Mouse (Mus musculus): Measurements from ENCODE around the gene Lrrtm4. TPM values are rescaled to one million over a fixed set of nuclear protein-coding genes. Genes with fewer than 3 reads are reported as not detected.

The Lrrtm4 gene
- total RNA-seq, 1 experiment = not detected

DNA sequence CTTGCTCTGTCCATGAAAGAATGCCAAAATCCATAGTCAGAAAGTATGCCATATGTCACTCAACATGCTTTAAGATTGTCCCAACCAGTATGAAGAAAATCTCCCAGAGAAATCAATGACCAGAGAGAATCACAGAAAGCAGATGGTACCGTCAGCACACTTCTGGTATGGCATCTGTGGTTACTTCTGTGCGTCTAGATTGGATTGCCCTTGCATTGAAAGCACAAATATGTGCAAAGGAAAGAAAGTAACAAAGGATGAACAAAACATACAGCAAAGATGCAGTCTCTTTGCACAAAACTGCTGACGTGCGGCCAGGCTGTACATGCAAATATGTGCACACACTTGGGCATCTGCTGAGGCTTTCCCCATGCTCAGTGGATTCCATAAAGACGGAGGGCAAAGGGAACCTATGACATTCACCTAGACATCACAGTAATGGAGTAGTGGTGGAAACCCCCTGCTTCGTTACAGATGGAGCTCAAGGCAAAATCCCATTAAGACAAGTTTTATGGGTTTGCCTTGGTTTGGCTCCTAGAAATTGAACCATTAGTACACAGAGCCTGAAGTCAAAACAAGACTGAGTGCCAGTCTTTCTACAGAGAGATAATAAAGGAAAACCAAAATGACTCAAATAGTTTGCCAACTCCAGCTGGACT is 604.1 kb downstream of the Lrrtm4 start:
- Histone ChIP-seq H3K27ac (ENCODE audit: insufficient read depth, low read depth, low read length, poor library complexity, severe bottlenecking) (no peak overlapping the region), H3K4me3 (ENCODE audit: insufficient read depth in 1 of 2, low read depth in 1 of 2, low read length in 2 of 2, poor library complexity in 1 of 2, severe bottlenecking in 1 of 2) (no peak overlapping the region), H3K36me3 (ENCODE audit: control insufficient read depth, insufficient read depth, low read length, poor library complexity, severe bottlenecking) (no peaks in the 10 kb centered on the region), H3K9ac (ENCODE audit: insufficient read depth, low read depth, low read length, poor library complexity, severe bottlenecking) (no peak overlapping the region), H3K4me1 (ENCODE audit: control insufficient read depth in 2 of 2, insufficient read depth in 2 of 2, low read length in 2 of 2, poor library complexity in 1 of 2) (no peaks in the 10 kb centered on the region), H3K9me3 (ENCODE audit: control insufficient read depth, insufficient read depth, low read depth, low read length) (no peaks in the 10 kb centered on the region)
- in situ Hi-C loops (cut with MboI; ENCODE audit: low sequenced_read_pairs in 2 of 2, unreplicated experiment in 2 of 2) = no loop called here
- no peak for TF ChIP-seq CHD2 (IDR thresholded peaks at IDR 0.05; ENCODE audit: low read depth, low read length)
- TF ChIP-seq MAFK (IDR thresholded peaks at IDR 0.05; ENCODE audit: insufficient read depth, low read depth, low read length) = no peak
- no peak for TF ChIP-seq ZC3H11A (IDR thresholded peaks at IDR 0.05; ENCODE audit: borderline replicate concordance, low read depth, low read length)
- TF ChIP-seq HCFC1 (IDR thresholded peaks at IDR 0.05; ENCODE audit: borderline replicate concordance, insufficient read depth, low read length) = no peak
- DNase-seq (ENCODE audit: low read depth, low spot score) = no peak

DNA sequence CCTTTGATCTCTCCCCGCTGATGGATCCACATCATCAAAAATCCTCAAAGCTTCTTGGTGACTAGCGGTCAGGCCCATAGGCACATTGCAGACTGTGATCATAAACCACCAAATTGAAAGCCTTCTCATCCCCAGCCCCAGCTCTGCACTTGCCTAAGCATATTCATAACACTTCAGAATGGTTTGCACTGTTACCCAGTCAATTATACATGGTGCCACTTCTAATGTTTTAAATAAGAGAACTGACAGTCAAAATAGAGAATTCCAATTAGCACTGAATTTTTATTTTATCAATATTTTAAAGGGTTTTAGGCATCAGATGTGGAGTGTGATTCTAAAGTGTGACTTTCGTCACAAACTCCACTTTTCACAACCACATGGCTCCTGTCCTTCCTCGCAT is 606.8 kb downstream of the Lrrtm4 start:
- in situ Hi-C loops (cut with MboI; ENCODE audit: low sequenced_read_pairs in 2 of 2, unreplicated experiment in 2 of 2) = no loop called here
- no peak for DNase-seq (ENCODE audit: low read depth, low spot score)
- Histone ChIP-seq H3K27ac (ENCODE audit: insufficient read depth, low read depth, low read length, poor library complexity, severe bottlenecking) (no peak overlapping the region), H3K36me3 (ENCODE audit: control insufficient read depth, insufficient read depth, low read length, poor library complexity, severe bottlenecking) (no peaks in the 10 kb centered on the region), H3K4me1 (ENCODE audit: control insufficient read depth in 2 of 2, insufficient read depth in 2 of 2, low read length in 2 of 2, poor library complexity in 1 of 2) (no peaks in the 10 kb centered on the region), H3K4me3 (ENCODE audit: insufficient read depth in 1 of 2, low read depth in 1 of 2, low read length in 2 of 2, poor library complexity in 1 of 2, severe bottlenecking in 1 of 2) (no peak overlapping the region), H3K9ac (ENCODE audit: insufficient read depth, low read depth, low read length, poor library complexity, severe bottlenecking) (no peak overlapping the region), H3K9me3 (ENCODE audit: control insufficient read depth, insufficient read depth, low read depth, low read length) (no peaks in the 10 kb centered on the region)
- TF ChIP-seq ZNF384 (IDR thresholded peaks at IDR 0.05; ENCODE audit: low read depth, low read length) (no peak), ZC3H11A (IDR thresholded peaks at IDR 0.05; ENCODE audit: borderline replicate concordance, low read depth, low read length) (no peak), CHD2 (IDR thresholded peaks at IDR 0.05; ENCODE audit: low read depth, low read length) (no peak), MAFK (IDR thresholded peaks at IDR 0.05; ENCODE audit: insufficient read depth, low read depth, low read length) (no peak), HCFC1 (IDR thresholded peaks at IDR 0.05; ENCODE audit: borderline replicate concordance, insufficient read depth, low read length) (no peak)

DNA sequence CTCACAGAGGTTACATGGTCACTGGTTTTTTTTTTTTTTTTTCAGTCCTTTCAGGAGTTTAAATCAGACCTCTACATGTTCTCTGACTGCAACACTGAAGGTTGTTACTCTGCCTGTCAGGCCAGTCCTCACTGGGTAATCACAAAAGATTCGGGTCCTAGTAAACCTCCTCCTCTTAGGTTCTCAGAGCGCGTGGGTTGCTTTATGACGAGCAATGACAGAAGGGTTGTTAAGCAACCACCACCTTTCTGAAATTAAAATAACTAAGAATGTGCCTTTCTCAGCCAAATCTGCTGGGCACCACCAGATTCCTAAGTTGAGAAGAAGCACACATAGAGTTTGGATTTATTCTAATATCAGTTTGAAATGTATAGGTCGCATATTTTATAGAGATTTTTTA is 644.1 kb downstream of the Lrrtm4 start:
- Histone ChIP-seq H3K4me1 (ENCODE audit: control insufficient read depth in 2 of 2, insufficient read depth in 2 of 2, low read length in 2 of 2, poor library complexity in 1 of 2) (no peaks in the 10 kb centered on the region), H3K36me3 (ENCODE audit: control insufficient read depth, insufficient read depth, low read length, poor library complexity, severe bottlenecking) (no peaks in the 10 kb centered on the region)
- in situ Hi-C loops (cut with MboI; ENCODE audit: low sequenced_read_pairs in 2 of 2, unreplicated experiment in 2 of 2) = no loop called here

DNA sequence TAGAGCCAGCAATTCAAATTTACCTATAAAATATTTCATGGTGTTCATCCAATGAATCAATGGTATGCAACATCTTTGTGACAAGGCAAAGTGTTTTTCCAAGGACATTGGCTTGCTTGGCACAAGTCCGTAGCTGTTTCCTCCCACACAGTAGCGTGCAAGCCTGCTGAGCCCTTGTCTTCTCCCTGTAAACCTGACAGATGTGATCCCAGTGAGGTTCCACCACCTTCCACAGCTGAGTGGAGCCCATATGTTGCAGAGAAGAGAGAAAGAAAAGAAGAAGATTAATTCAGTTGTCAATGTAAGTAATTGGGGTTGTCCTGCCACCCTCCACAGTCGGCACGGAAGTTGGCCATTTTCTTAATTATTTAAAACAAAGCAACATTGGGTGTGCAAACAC is 645.4 kb downstream of the Lrrtm4 start:
- DNase-seq (ENCODE audit: low read depth, low spot score) = no peak
- in situ Hi-C loops (cut with MboI; ENCODE audit: low sequenced_read_pairs in 2 of 2, unreplicated experiment in 2 of 2) = no loop called here
- Histone ChIP-seq H3K4me3 (ENCODE audit: insufficient read depth in 1 of 2, low read depth in 1 of 2, low read length in 2 of 2, poor library complexity in 1 of 2, severe bottlenecking in 1 of 2) (no peak overlapping the region), H3K36me3 (ENCODE audit: control insufficient read depth, insufficient read depth, low read length, poor library complexity, severe bottlenecking) (no peaks in the 10 kb centered on the region), H3K27ac (ENCODE audit: insufficient read depth, low read depth, low read length, poor library complexity, severe bottlenecking) (no peak overlapping the region), H3K4me1 (ENCODE audit: control insufficient read depth in 2 of 2, insufficient read depth in 2 of 2, low read length in 2 of 2, poor library complexity in 1 of 2) (no peaks in the 10 kb centered on the region), H3K9ac (ENCODE audit: insufficient read depth, low read depth, low read length, poor library complexity, severe bottlenecking) (no peak overlapping the region), H3K9me3 (ENCODE audit: control insufficient read depth, insufficient read depth, low read depth, low read length) (no peaks in the 10 kb centered on the region)
- TF ChIP-seq MAFK (IDR thresholded peaks at IDR 0.05; ENCODE audit: insufficient read depth, low read depth, low read length) = no peak
- TF ChIP-seq CHD2 (IDR thresholded peaks at IDR 0.05; ENCODE audit: low read depth, low read length) = no peak
- no peak for TF ChIP-seq ZC3H11A (IDR thresholded peaks at IDR 0.05; ENCODE audit: borderline replicate concordance, low read depth, low read length)
- TF ChIP-seq HCFC1 (IDR thresholded peaks at IDR 0.05; ENCODE audit: borderline replicate concordance, insufficient read depth, low read length) = no peak
- TF ChIP-seq ZNF384 (IDR thresholded peaks at IDR 0.05; ENCODE audit: low read depth, low read length) = no peak

More for the DNA sequence above, 644.1 kb downstream of the Lrrtm4 start:
- Histone ChIP-seq H3K9me3 (ENCODE audit: control insufficient read depth, insufficient read depth, low read depth, low read length) (no peaks in the 10 kb centered on the region), H3K4me3 (ENCODE audit: insufficient read depth in 1 of 2, low read depth in 1 of 2, low read length in 2 of 2, poor library complexity in 1 of 2, severe bottlenecking in 1 of 2) (no peak overlapping the region), H3K27ac (ENCODE audit: insufficient read depth, low read depth, low read length, poor library complexity, severe bottlenecking) (no peak overlapping the region), H3K9ac (ENCODE audit: insufficient read depth, low read depth, low read length, poor library complexity, severe bottlenecking) (no peak overlapping the region)
- no peak for DNase-seq (ENCODE audit: low read depth, low spot score)
- no peak for TF ChIP-seq HCFC1 (IDR thresholded peaks at IDR 0.05; ENCODE audit: borderline replicate concordance, insufficient read depth, low read length)
- no peak for TF ChIP-seq CHD2 (IDR thresholded peaks at IDR 0.05; ENCODE audit: low read depth, low read length)
- no peak for TF ChIP-seq ZNF384 (IDR thresholded peaks at IDR 0.05; ENCODE audit: low read depth, low read length)
- no peak for TF ChIP-seq MAFK (IDR thresholded peaks at IDR 0.05; ENCODE audit: insufficient read depth, low read depth, low read length)

DNA sequence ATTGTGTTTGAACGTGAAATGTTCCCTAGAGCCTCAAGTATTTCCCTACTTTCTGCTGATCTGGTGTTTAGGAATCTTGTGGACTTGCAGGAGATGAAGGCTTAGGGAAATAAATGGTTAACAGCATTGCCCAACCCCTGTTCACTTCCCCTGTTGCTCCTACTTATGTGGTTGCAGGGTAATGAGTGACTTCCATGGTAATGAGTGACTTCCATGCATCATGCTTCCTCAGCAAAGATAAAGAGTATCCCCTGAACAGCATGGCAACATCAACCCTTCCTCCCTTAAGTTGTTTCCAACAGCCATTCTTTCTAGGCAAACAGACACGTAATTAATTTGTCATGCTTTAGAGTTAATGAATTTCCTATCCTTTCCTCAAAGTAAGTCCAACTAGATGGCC is 685.5 kb downstream of the Lrrtm4 start:
- Histone ChIP-seq H3K9ac (ENCODE audit: insufficient read depth, low read depth, low read length, poor library complexity, severe bottlenecking) (no peak overlapping the region), H3K4me3 (ENCODE audit: insufficient read depth in 1 of 2, low read depth in 1 of 2, low read length in 2 of 2, poor library complexity in 1 of 2, severe bottlenecking in 1 of 2) (no peak overlapping the region), H3K4me1 (ENCODE audit: control insufficient read depth in 2 of 2, insufficient read depth in 2 of 2, low read length in 2 of 2, poor library complexity in 1 of 2) (no peaks in the 10 kb centered on the region), H3K36me3 (ENCODE audit: control insufficient read depth, insufficient read depth, low read length, poor library complexity, severe bottlenecking) (no peaks in the 10 kb centered on the region), H3K27ac (ENCODE audit: insufficient read depth, low read depth, low read length, poor library complexity, severe bottlenecking) (no peak overlapping the region), H3K9me3 (ENCODE audit: control insufficient read depth, insufficient read depth, low read depth, low read length) (no peaks in the 10 kb centered on the region)
- no peak for TF ChIP-seq HCFC1 (IDR thresholded peaks at IDR 0.05; ENCODE audit: borderline replicate concordance, insufficient read depth, low read length)
- no peak for TF ChIP-seq MAFK (IDR thresholded peaks at IDR 0.05; ENCODE audit: insufficient read depth, low read depth, low read length)
- no peak for TF ChIP-seq CHD2 (IDR thresholded peaks at IDR 0.05; ENCODE audit: low read depth, low read length)
- no peak for TF ChIP-seq ZC3H11A (IDR thresholded peaks at IDR 0.05; ENCODE audit: borderline replicate concordance, low read depth, low read length)
- TF ChIP-seq ZNF384 (IDR thresholded peaks at IDR 0.05; ENCODE audit: low read depth, low read length) = no peak
- in situ Hi-C loops (cut with MboI; ENCODE audit: low sequenced_read_pairs in 2 of 2, unreplicated experiment in 2 of 2) = no loop called here
- no peak for DNase-seq (ENCODE audit: low read depth, low spot score)

Measured in ES-E14 (cell line).